Mouse (Mus musculus): ENCODE data around the gene Gm47995.
"Not testable (repeated sequence)": the region's sequence is repeated elsewhere in the genome, so short reads cannot be mapped to it uniquely, and the experiment has no call there.

Gene Gm47995

DNA sequence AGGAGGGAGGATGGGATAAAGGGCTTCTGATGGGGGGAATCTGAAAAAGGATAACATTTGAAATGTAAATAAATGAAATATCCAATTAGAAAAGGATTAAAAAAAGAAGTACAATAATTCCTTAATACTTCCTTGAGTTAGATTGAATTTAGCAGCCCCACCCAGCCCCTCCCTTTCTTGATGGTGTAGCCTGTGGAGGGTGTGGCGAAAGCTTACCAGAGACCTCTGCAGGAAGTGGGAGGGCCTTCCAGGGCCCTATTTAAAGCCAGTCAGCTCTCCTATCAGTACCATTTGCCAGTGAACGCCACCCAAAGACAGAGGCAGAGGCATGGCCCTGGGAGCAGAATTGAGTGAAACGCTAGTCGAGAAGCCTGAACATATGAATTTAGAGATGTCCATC, at the start of gene Gm47995:
Gene Gm47995, plus strand, starts transcription at position 329 of the 400 bp plus-strand sequence.
- not testable (repeated sequence) for DNase-seq (ENCODE audit: low spot score in 2 of 2)

GRCm38 (mm10) chr1:151150211-151150610, 48.0 kb upstream of the Gm47995 start:
- DNase-seq (ENCODE audit: low spot score in 2 of 2) = no peak

- no peak for DNase-seq (ENCODE audit: low spot score in 2 of 2)
Observed at GRCm38 (mm10) chr1:151151089-151151488, 47.2 kb upstream of the Gm47995 start.

- no peak for DNase-seq (ENCODE audit: low spot score in 2 of 2)
Observed at GRCm38 (mm10) chr1:151153056-151153652, 45.1 kb upstream of the Gm47995 start.

GRCm38 (mm10) chr1:151154131-151154530, 44.1 kb upstream of the Gm47995 start:
- not testable (repeated sequence) for DNase-seq (ENCODE audit: low spot score in 2 of 2)

GRCm38 (mm10) chr1:151156129-151156528, 42.1 kb upstream of the Gm47995 start:
- DNase-seq (ENCODE audit: low spot score in 2 of 2) = no peak

- no peak for DNase-seq (ENCODE audit: low spot score in 2 of 2)
Observed at GRCm38 (mm10) chr1:151156777-151157632, 41.2 kb upstream of the Gm47995 start.

DNA sequence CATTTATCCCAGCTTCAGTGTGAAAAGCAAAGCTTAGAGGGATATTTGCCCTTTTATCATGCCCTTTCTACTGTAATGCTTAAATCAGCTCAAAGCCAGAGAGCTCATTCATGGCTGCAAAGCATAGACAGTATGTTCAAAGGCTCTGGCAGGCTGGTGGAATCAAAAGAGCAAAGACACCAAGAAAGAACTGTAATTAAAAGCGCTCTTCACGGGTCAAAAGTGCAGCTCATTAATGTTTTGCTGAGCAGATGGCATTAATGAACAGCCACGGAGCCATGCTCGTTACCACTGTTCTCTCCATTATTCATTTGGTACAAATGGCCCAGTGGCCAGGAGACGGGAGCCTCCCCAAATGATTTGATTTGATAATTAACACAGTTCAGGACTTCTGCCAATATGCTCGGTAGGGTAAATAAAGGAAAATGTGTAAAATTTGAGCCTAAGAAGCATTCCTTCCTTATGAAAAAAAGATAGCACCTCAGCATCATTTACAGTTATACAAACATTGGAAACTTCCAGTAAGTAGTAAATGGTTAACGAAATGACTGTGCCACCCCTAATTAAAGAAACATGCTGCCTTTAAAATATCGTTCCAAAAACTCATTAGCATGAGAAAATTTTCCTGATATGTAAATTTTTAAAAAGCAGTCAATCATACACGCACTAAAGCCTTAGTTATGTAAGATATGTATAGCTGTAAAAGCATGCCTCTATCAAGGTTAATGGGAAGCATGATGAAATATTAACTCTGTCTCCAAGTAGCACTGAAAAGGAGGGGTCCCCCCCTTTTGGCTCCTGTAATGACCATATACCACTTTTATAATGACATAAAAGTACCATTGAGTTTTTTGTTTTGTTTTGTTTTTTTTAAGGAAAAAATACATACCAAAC, 40.0 kb upstream of the Gm47995 start:
- no peak for DNase-seq (ENCODE audit: low spot score in 2 of 2)

GRCm38 (mm10) chr1:151158857-151159510, 39.3 kb upstream of the Gm47995 start:
- no peak for DNase-seq (ENCODE audit: low spot score in 2 of 2)

DNA sequence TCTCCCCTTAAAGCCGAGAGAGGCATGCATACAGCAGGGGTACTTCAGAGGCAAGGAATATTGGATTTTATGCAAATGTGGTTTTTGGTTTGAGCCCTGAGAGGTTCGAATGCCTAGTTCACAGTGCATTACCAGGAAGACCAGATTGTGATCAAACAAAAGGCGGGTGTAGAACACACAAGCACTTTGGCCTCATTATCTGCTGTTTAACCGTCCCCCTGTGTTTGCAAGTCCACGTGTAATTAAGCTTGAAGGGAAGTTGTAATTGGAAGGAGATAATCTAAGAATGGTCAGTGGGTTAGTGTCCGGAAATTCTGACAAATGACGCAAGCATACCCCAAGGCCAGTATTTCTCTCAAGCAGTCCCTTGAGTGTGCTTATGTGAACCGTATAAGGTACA, 32.2 kb upstream of the Gm47995 start:
- DNase-seq (ENCODE audit: low spot score in 2 of 2) = no peak

GRCm38 (mm10) chr1:151167297-151168047, 30.8 kb upstream of the Gm47995 start:
- DNase-seq (ENCODE audit: low spot score in 2 of 2) = no peak

GRCm38 (mm10) chr1:151168637-151169036, 29.6 kb upstream of the Gm47995 start:
- no peak for DNase-seq (ENCODE audit: low spot score in 2 of 2)

GRCm38 (mm10) chr1:151171572-151172461, 26.4 kb upstream of the Gm47995 start:
- no peak for DNase-seq (ENCODE audit: low spot score in 2 of 2)

DNA sequence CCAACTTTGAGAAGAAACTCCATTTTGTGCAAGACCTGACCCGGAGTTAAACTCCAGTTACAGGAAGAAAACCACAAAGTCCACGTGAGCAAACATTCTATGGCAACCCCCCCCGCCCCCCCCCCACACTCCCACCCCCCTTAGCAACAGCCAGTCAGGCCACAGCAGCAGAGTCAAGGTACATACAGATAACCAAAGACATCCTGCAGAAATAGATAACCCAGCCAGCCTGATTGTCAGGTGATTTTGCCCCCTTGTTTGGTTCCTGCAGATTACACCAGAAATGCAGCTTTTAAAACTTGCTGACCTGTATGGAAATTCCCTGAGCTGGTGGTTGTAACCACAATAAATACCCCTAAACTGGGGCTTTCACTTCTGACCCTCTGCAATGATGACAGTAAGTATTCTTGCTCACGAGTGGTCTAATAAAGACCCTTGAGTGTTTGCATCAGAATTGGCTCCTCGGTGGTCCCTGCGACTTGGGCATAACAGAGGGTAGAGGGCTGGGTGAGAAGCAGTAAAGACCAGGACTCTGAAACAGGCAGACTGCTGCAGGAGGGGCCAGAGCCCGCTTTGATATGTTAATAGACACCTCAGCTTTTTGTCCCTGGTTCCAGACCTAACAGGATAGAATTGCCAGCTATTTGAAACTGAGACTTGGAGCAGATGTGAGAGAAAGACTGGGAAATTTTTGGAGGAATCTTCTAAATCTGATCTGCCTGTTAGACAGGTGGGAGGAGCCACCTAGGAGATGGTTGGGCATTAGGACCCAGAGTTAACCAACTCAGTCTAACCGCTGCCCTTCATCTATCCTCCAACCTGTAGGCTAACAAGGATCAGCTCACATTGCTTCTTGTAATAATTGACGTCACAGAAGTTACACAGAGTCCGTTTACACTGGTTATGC, 21.0 kb upstream of the Gm47995 start:
- DNase-seq (ENCODE audit: low spot score in 2 of 2) = peak in 1 of 2 experiments; percentile 11

DNA sequence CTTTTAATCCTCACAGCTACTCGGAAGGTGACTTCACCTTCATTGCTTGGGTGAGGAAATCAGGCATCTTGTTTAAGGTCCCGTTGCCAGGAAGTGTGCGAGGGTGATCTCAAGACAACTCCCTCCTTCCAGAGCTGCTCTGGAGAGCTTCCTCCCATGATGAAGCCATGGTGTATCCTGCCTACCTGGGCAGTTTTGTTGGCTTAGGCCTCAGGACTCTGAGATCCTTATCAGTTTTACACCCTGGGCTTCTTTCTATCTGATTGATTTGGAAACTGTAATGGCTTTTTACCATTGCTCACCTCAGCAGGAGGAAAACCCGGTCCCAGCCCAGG, 20.3 kb upstream of the Gm47995 start:
- DNase-seq (ENCODE audit: low spot score in 2 of 2) = no peak

GRCm38 (mm10) chr1:151178505-151179083, 19.7 kb upstream of the Gm47995 start:
- no peak for DNase-seq (ENCODE audit: low spot score in 2 of 2)

GRCm38 (mm10) chr1:151180167-151180566, 18.1 kb upstream of the Gm47995 start:
- DNase-seq (ENCODE audit: low spot score in 2 of 2) = no peak

DNA sequence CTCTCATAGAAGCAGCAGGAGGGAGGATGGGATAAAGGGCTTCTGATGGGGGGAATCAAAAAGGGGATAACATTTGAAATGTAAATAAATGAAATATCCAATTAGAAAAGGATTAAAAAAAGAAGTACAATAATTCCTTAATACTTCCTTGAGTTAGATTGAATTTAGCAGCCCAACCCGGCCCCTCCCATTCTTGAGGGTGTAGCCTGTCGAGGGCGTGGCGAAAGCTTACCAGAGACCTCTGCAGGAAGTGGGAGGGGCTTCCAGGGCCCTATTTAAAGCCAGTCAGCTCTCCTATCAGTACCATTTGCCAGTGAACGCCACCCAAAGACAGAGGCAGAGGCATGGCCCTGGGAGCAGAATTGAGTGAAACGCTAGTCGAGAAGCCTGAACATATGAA, 16.0 kb upstream of the Gm47995 start, which contains the start of gene Gm47985:
Gene Gm47985, plus strand, starts transcription at position 272 of the 400 bp plus-strand sequence.
- not testable (repeated sequence) for DNase-seq (ENCODE audit: low spot score in 2 of 2)
